Mouse (Mus musculus): Measurements from ENCODE around the gene Slc6a9. TPM values are rescaled to one million over a fixed set of nuclear protein-coding genes. Genes with fewer than 3 reads are reported as not detected.

The Slc6a9 gene
- polyA plus RNA-seq, 1 experiment from 2014 or later = 7.4 TPM

DNA sequence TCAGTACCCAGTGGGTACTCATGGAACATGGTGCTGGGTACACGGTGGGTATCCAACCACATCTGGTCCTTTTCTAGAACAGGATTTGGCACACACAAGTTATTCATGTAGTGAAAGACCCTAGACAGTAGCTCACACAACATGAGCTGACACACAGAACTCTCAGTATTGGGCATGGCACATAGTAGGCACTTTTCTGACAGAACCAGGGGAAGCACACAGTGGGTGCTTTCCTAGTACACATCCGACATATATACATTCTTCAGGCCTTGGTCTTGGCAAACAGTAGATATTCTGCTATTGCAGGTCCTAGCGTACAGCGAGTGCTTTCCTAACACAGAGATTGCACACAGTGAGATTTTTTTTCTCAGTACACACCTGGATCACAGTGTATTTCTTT is 12.0 kb downstream of the Slc6a9 start:
- no peak overlapping the region for H3K27ac ChIP-seq (ENCODE audit: low read depth, low read length)
- ATAC-seq (ENCODE audit: insufficient read depth, low FRiP score, low TSS enrichment) (no peak), DNase-seq (ENCODE audit: low spot score) (no peak)
- no peaks in the 10 kb centered on the region for H3K4me1 ChIP-seq (ENCODE audit: control insufficient read depth, insufficient read depth, low read length)
- no peaks in the 10 kb centered on the region for H3K36me3 ChIP-seq (ENCODE audit: control insufficient read depth, insufficient read depth, low read length)
- H3K27me3 ChIP-seq (ENCODE audit: control insufficient read depth, insufficient read depth, low read length) = no peaks in the 10 kb centered on the region
- no peak overlapping the region for H3K9ac ChIP-seq (ENCODE audit: low read length)
- no peak overlapping the region for H3K4me2 ChIP-seq (ENCODE audit: low read depth)
- H3K9me3 ChIP-seq (ENCODE audit: control insufficient read depth, low read length) = no peaks in the 10 kb centered on the region
- H3K4me3 ChIP-seq (ENCODE audit: low read depth, low read length) = no peak overlapping the region
- over 99% methylated on average over 4 of the region's 4 CpGs for WGBS

DNA sequence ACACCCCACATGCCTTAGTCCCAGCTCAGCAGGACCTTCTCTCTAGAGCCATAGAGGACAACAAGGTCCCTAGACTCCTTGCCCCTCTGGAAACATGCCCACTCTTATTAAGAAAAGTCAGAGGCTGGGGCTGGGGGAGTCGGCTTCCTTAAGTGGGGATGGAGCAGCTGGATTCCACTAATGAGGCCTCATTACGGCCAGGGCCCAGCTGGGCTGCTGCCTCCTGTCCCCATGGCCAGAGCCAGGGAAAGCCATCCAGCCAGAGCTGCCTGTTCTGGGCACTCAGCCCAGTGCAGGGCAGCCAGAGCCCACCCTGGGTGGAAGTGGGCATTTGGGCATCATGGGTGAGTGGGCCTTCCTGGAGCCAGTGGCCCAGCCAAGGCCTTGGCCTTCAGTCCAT is 12.7 kb downstream of the Slc6a9 start:
- no peak for ATAC-seq (ENCODE audit: insufficient read depth, low FRiP score, low TSS enrichment)
- H3K27ac ChIP-seq (ENCODE audit: low read depth, low read length) = no peak overlapping the region
- H3K9ac ChIP-seq (ENCODE audit: low read length) = no peak overlapping the region

GRCm38 (mm10) chr4:117849063-117849462 is 14.8 kb downstream of the Slc6a9 start:
- no peaks in the 10 kb centered on the region for H3K9me3 ChIP-seq (ENCODE audit: control insufficient read depth, low read length)
- 54% methylated on average over 17 of the region's 17 CpGs for WGBS
- H3K4me3 ChIP-seq (ENCODE audit: low read depth, low read length) = no peak overlapping the region
- no peak for DNase-seq (ENCODE audit: low spot score)
- 0 out of 2 replicates have a peak, but pooled peaks have one; percentile 35 for ATAC-seq (ENCODE audit: insufficient read depth, low FRiP score, low TSS enrichment)
- H3K27ac ChIP-seq (ENCODE audit: low read depth, low read length) = no peak overlapping the region
- H3K9ac ChIP-seq (ENCODE audit: low read length) = no peak overlapping the region; the same call in 1 of the 2 replicates
- no peak overlapping the region for H3K4me2 ChIP-seq (ENCODE audit: low read depth)
- H3K27me3 ChIP-seq (ENCODE audit: control insufficient read depth, insufficient read depth, low read length) = no peaks in the 10 kb centered on the region
- no peaks in the 10 kb centered on the region for H3K36me3 ChIP-seq (ENCODE audit: control insufficient read depth, insufficient read depth, low read length)
- no peaks in the 10 kb centered on the region for H3K4me1 ChIP-seq (ENCODE audit: control insufficient read depth, insufficient read depth, low read length)

More for the DNA sequence above, 12.7 kb downstream of the Slc6a9 start:
- no peak for DNase-seq (ENCODE audit: low spot score)
- WGBS = 26% methylated on average over 2 of the region's 2 CpGs
- H3K4me2 ChIP-seq (ENCODE audit: low read depth) = no peak overlapping the region
- H3K9me3 ChIP-seq (ENCODE audit: control insufficient read depth, low read length) = no peaks in the 10 kb centered on the region
- H3K27me3 ChIP-seq (ENCODE audit: control insufficient read depth, insufficient read depth, low read length) = no peaks in the 10 kb centered on the region
- no peaks in the 10 kb centered on the region for H3K4me1 ChIP-seq (ENCODE audit: control insufficient read depth, insufficient read depth, low read length)
- H3K36me3 ChIP-seq (ENCODE audit: control insufficient read depth, insufficient read depth, low read length) = no peaks in the 10 kb centered on the region
- H3K4me3 ChIP-seq (ENCODE audit: low read depth, low read length) = no peak overlapping the region

- Histone ChIP-seq H3K9ac (ENCODE audit: low read length) (peak overlapping the region; percentile 7; the same call in 1 of the 2 replicates), H3K4me2 (ENCODE audit: low read depth) (no peak overlapping the region), H3K27me3 (ENCODE audit: control insufficient read depth, insufficient read depth, low read length) (no peaks in the 10 kb centered on the region), H3K9me3 (ENCODE audit: control insufficient read depth, low read length) (no peaks in the 10 kb centered on the region), H3K4me3 (ENCODE audit: low read depth, low read length) (no peak overlapping the region), H3K4me1 (ENCODE audit: control insufficient read depth, insufficient read depth, low read length) (no peaks in the 10 kb centered on the region), H3K27ac (ENCODE audit: low read depth, low read length) (no peak overlapping the region), H3K36me3 (ENCODE audit: control insufficient read depth, insufficient read depth, low read length) (no peaks in the 10 kb centered on the region)
- DNase-seq (ENCODE audit: low spot score) (no peak), ATAC-seq (ENCODE audit: insufficient read depth, low FRiP score, low TSS enrichment) (0 out of 2 replicates have a peak, but pooled peaks have one; percentile 45)
- WGBS = 31% methylated on average over 5 of the region's 5 CpGs
These were observed 15.2 kb downstream of the Slc6a9 start for GRCm38 (mm10) chr4:117849506-117849905.

DNA sequence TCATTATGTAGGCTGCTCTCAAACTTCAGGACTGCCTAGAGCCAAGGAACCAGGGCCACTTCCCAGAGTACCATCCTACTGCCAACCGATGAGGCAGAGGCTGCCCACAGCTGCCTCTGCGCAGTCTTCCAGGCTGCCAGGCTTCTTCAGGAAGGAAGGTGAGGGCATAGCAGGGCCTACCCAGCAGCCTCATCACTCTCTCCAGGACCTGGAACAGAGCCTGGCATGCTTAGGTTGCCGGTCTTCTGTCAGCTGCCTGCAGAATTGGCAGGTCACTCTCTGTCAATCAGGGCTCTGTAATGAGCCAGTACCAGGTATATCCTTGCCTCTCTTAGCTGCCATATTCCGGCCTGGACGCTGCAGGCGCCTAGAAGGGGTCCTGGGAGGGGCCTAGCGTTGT is 15.9 kb downstream of the Slc6a9 start:
- Histone ChIP-seq H3K9me3 (ENCODE audit: control insufficient read depth, low read length) (no peaks in the 10 kb centered on the region), H3K4me2 (ENCODE audit: low read depth) (no peak overlapping the region), H3K36me3 (ENCODE audit: control insufficient read depth, insufficient read depth, low read length) (no peaks in the 10 kb centered on the region), H3K9ac (ENCODE audit: low read length) (no peak overlapping the region), H3K27me3 (ENCODE audit: control insufficient read depth, insufficient read depth, low read length) (no peaks in the 10 kb centered on the region), H3K4me1 (ENCODE audit: control insufficient read depth, insufficient read depth, low read length) (no peaks in the 10 kb centered on the region), H3K27ac (ENCODE audit: low read depth, low read length) (no peak overlapping the region), H3K4me3 (ENCODE audit: low read depth, low read length) (no peak overlapping the region)
- DNase-seq (ENCODE audit: low spot score) (no peak), ATAC-seq (ENCODE audit: insufficient read depth, low FRiP score, low TSS enrichment) (no peak)
- WGBS = 87% methylated on average over 7 of the region's 7 CpGs

- no peaks in the 10 kb centered on the region for H3K36me3 ChIP-seq (ENCODE audit: control insufficient read depth, insufficient read depth, low read length)
- H3K27ac ChIP-seq (ENCODE audit: low read depth, low read length) = no peak overlapping the region
- DNase-seq (ENCODE audit: low spot score) (no peak), ATAC-seq (ENCODE audit: insufficient read depth, low FRiP score, low TSS enrichment) (no peak)
- no peak overlapping the region for H3K4me2 ChIP-seq (ENCODE audit: low read depth)
- H3K4me1 ChIP-seq (ENCODE audit: control insufficient read depth, insufficient read depth, low read length) = no peaks in the 10 kb centered on the region
- no peaks in the 10 kb centered on the region for H3K27me3 ChIP-seq (ENCODE audit: control insufficient read depth, insufficient read depth, low read length)
- no peak overlapping the region for H3K4me3 ChIP-seq (ENCODE audit: low read depth, low read length)
- no peaks in the 10 kb centered on the region for H3K9me3 ChIP-seq (ENCODE audit: control insufficient read depth, low read length)
- 76% methylated on average over 7 of the region's 7 CpGs for WGBS
- no peak overlapping the region for H3K9ac ChIP-seq (ENCODE audit: low read length)
These were observed 16.6 kb downstream of the Slc6a9 start for GRCm38 (mm10) chr4:117850871-117851270.

- 90% methylated on average over 10 of the region's 10 CpGs for WGBS
- ATAC-seq (ENCODE audit: insufficient read depth, low FRiP score, low TSS enrichment) (no peak), DNase-seq (ENCODE audit: low spot score) (no peak)
- no peaks in the 10 kb centered on the region for H3K36me3 ChIP-seq (ENCODE audit: control insufficient read depth, insufficient read depth, low read length)
- no peak overlapping the region for H3K9ac ChIP-seq (ENCODE audit: low read length)
- H3K4me3 ChIP-seq (ENCODE audit: low read depth, low read length) = no peak overlapping the region
- H3K9me3 ChIP-seq (ENCODE audit: control insufficient read depth, low read length) = no peaks in the 10 kb centered on the region
- no peaks in the 10 kb centered on the region for H3K27me3 ChIP-seq (ENCODE audit: control insufficient read depth, insufficient read depth, low read length)
- no peak overlapping the region for H3K4me2 ChIP-seq (ENCODE audit: low read depth)
- no peak overlapping the region for H3K27ac ChIP-seq (ENCODE audit: low read depth, low read length)
- H3K4me1 ChIP-seq (ENCODE audit: control insufficient read depth, insufficient read depth, low read length) = no peaks in the 10 kb centered on the region
These were observed 18.0 kb downstream of the Slc6a9 start for GRCm38 (mm10) chr4:117852152-117852868.

DNA sequence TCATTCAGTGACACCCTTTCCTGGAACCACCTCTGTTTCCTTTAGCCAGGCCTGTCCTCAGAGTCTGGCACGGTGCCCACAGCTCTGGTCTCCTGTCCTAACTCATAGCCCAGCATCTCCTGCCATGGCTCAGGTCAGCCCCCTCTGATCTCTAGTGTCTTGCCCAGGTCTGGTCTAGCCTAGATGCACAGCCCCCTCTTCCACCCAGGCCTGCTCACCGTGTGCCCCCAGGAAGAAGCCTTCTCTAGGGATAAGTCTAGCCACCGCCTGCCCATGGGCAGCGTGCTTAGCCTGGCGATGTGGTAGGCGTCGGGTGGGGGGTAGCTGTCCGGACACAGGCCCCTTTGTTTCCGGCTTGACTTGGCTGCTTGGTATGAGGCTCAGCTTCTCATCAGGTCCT is 20.8 kb downstream of the Slc6a9 start:
- H3K27ac ChIP-seq (ENCODE audit: low read depth, low read length) = no peak overlapping the region
- ATAC-seq (ENCODE audit: insufficient read depth, low FRiP score, low TSS enrichment) = no peak

GRCm38 (mm10) chr4:117858794-117859193 is 24.5 kb downstream of the Slc6a9 start:
- no peak overlapping the region for H3K4me2 ChIP-seq (ENCODE audit: low read depth)
- 82% methylated on average over 3 of the region's 3 CpGs for WGBS
- no peak for DNase-seq (ENCODE audit: low spot score)
- no peaks in the 10 kb centered on the region for H3K4me1 ChIP-seq (ENCODE audit: control insufficient read depth, insufficient read depth, low read length)
- no peak overlapping the region for H3K9ac ChIP-seq (ENCODE audit: low read length)
- no peak for ATAC-seq (ENCODE audit: insufficient read depth, low FRiP score, low TSS enrichment)
- H3K36me3 ChIP-seq (ENCODE audit: control insufficient read depth, insufficient read depth, low read length) = no peaks in the 10 kb centered on the region
- no peak overlapping the region for H3K27ac ChIP-seq (ENCODE audit: low read depth, low read length)
- no peak overlapping the region for H3K4me3 ChIP-seq (ENCODE audit: low read depth, low read length)
- H3K9me3 ChIP-seq (ENCODE audit: control insufficient read depth, low read length) = no peaks in the 10 kb centered on the region
- no peaks in the 10 kb centered on the region for H3K27me3 ChIP-seq (ENCODE audit: control insufficient read depth, insufficient read depth, low read length)

More for the DNA sequence above, 20.8 kb downstream of the Slc6a9 start:
- WGBS = 84% methylated on average over 9 of the region's 9 CpGs
- Histone ChIP-seq H3K4me2 (ENCODE audit: low read depth) (no peak overlapping the region), H3K27me3 (ENCODE audit: control insufficient read depth, insufficient read depth, low read length) (no peaks in the 10 kb centered on the region), H3K4me1 (ENCODE audit: control insufficient read depth, insufficient read depth, low read length) (no peaks in the 10 kb centered on the region), H3K4me3 (ENCODE audit: low read depth, low read length) (no peak overlapping the region), H3K9ac (ENCODE audit: low read length) (no peak overlapping the region), H3K36me3 (ENCODE audit: control insufficient read depth, insufficient read depth, low read length) (no peaks in the 10 kb centered on the region), H3K9me3 (ENCODE audit: control insufficient read depth, low read length) (no peaks in the 10 kb centered on the region)
- DNase-seq (ENCODE audit: low spot score) = no peak
